Mouse (Mus musculus): ENCODE results near the gene Dok3. TPM values are rescaled to one million over a fixed set of nuclear protein-coding genes. Genes with fewer than 3 reads are reported as not detected.

Dok3 gene
- polyA plus RNA-seq, 1 experiment, result 248 TPM

DNA sequence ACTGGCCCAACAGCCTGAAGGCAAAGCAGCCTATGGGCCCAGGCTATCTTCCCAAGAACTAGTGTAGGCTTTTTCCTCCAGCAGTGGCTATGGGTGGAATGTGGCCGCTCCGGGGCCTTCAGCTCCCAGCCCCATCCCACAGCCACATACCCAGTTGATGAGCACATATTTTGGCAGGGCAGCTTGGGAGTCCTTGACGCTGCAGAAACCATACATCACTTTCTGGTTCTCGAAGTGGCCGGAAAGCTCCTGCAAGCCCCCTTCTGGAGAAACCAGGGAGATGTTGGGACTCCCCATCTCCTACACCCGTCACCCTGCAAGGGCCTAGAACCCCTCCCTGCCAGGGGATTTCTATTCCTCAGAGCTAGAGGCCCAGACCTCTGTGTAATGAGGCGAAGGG is 46.6 kb downstream of the Dok3 start:
- Histone ChIP-seq H3K4me3 (ENCODE audit: extremely low read depth, insufficient read depth, insufficient read length) (no peak overlapping the region), H3K27me3 (ENCODE audit: control insufficient read depth, insufficient read depth, low read length) (peaks cover 11% of the 10 kb centered on the region), H3K27ac (ENCODE audit: insufficient read depth, low read length) (peak overlapping the region; percentile 31; the same call in 1 of the 2 replicates), H3K36me3 (ENCODE audit: control insufficient read depth, insufficient read depth, low read length) (no peaks in the 10 kb centered on the region), H3K4me1 (ENCODE audit: control insufficient read depth, insufficient read depth, insufficient read length) (peaks cover 12% of the 10 kb centered on the region)
- DNase-seq (ENCODE audit: low read depth in 1 of 2, low spot score in 2 of 2), result no peak
- 82% methylated on average over 7 of the region's 7 CpGs for WGBS
- TF ChIP-seq CTCF (IDR thresholded peaks at IDR 0.05; ENCODE audit: extremely low read depth, insufficient read depth, insufficient read length, insufficient replicate concordance), result no peak
- no peak for TF ChIP-seq POLR2A (IDR thresholded peaks at IDR 0.05; ENCODE audit: low read depth, low read length)

DNA sequence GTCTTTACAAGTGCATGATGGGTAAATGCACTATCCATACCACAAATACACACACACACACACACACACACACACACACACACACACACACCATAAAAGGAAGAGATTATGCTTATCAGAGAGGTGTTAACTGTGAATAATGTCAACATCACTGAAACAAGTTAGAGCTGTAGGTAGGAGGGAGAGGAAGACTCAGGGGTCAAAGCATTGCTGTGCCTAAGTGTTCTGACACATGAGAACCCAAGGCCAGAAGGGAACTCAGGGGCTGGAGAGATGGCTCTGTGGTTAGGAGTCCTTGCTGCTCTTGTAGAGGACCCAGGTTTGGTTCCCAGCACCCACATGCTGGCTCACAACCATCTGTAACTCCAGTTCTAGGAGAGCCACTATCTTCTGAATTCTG is 49.2 kb downstream of the Dok3 start:
- no peak for DNase-seq (ENCODE audit: low read depth in 1 of 2, low spot score in 2 of 2)
- no peak overlapping the region for H3K4me3 ChIP-seq (ENCODE audit: extremely low read depth, insufficient read depth, insufficient read length)
- no peaks in the 10 kb centered on the region for H3K36me3 ChIP-seq (ENCODE audit: control insufficient read depth, insufficient read depth, low read length)
- H3K27ac ChIP-seq (ENCODE audit: insufficient read depth, low read length), result no peak overlapping the region
- no peaks in the 10 kb centered on the region for H3K27me3 ChIP-seq (ENCODE audit: control insufficient read depth, insufficient read depth, low read length)
- H3K4me1 ChIP-seq (ENCODE audit: control insufficient read depth, insufficient read depth, insufficient read length), result peaks cover 10% of the 10 kb centered on the region
- TF ChIP-seq CTCF (IDR thresholded peaks at IDR 0.05; ENCODE audit: extremely low read depth, insufficient read depth, insufficient read length, insufficient replicate concordance) (no peak), POLR2A (IDR thresholded peaks at IDR 0.05; ENCODE audit: low read depth, low read length) (no peak)

GRCm38 (mm10) chr13:55479008-55479407 is 50.1 kb downstream of the Dok3 start:
- no peaks in the 10 kb centered on the region for H3K36me3 ChIP-seq (ENCODE audit: control insufficient read depth, insufficient read depth, low read length)
- no peaks in the 10 kb centered on the region for H3K27me3 ChIP-seq (ENCODE audit: control insufficient read depth, insufficient read depth, low read length)
- DNase-seq (ENCODE audit: low read depth in 1 of 2, low spot score in 2 of 2), result peak; percentile 39 to 55
- no peak overlapping the region for H3K4me3 ChIP-seq (ENCODE audit: extremely low read depth, insufficient read depth, insufficient read length)
- no peak for TF ChIP-seq POLR2A (IDR thresholded peaks at IDR 0.05; ENCODE audit: low read depth, low read length)
- no peak for TF ChIP-seq CTCF (IDR thresholded peaks at IDR 0.05; ENCODE audit: extremely low read depth, insufficient read depth, insufficient read length, insufficient replicate concordance)
- WGBS, result 27% methylated on average over 7 of the region's 7 CpGs
- H3K27ac ChIP-seq (ENCODE audit: insufficient read depth, low read length), result no peak overlapping the region
- H3K4me1 ChIP-seq (ENCODE audit: control insufficient read depth, insufficient read depth, insufficient read length), result peaks cover 15% of the 10 kb centered on the region

GRCm38 (mm10) chr13:55478036-55478435 is 51.1 kb downstream of the Dok3 start:
- no peak overlapping the region for H3K4me3 ChIP-seq (ENCODE audit: extremely low read depth, insufficient read depth, insufficient read length)
- H3K36me3 ChIP-seq (ENCODE audit: control insufficient read depth, insufficient read depth, low read length), result no peaks in the 10 kb centered on the region
- TF ChIP-seq CTCF (IDR thresholded peaks at IDR 0.05; ENCODE audit: extremely low read depth, insufficient read depth, insufficient read length, insufficient replicate concordance) (peak; percentile 37; the same call in 1 of the 2 replicates), POLR2A (IDR thresholded peaks at IDR 0.05; ENCODE audit: low read depth, low read length) (no peak)
- H3K27me3 ChIP-seq (ENCODE audit: control insufficient read depth, insufficient read depth, low read length), result no peaks in the 10 kb centered on the region
- H3K4me1 ChIP-seq (ENCODE audit: control insufficient read depth, insufficient read depth, insufficient read length), result peaks cover 15% of the 10 kb centered on the region
- 59% methylated on average over 5 of the region's 5 CpGs for WGBS
- DNase-seq (ENCODE audit: low read depth in 1 of 2, low spot score in 2 of 2), result no peak
- H3K27ac ChIP-seq (ENCODE audit: insufficient read depth, low read length), result no peak overlapping the region

DNA sequence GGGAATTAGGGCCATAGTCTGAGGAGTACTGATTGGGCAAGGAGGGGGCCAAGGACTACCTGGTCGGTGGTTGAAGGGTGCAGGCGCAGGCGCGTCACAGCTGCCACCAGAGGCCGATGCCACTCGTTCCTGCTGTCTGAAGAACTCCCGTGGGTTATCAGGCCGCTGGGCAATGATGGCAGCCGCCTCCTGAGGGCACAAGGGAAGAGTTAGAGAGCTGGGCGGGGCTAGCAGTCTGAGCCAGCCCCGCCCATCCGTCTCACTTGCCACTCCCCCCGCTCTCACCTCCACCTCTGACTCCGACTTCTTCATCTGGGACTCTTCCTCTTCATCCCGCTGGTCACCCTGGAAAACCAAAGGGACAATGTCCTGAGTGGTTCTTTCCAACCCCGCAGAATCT is 51.6 kb downstream of the Dok3 start:
- no peak for DNase-seq (ENCODE audit: low read depth in 1 of 2, low spot score in 2 of 2)
- Histone ChIP-seq H3K4me3 (ENCODE audit: extremely low read depth, insufficient read depth, insufficient read length) (no peak overlapping the region), H3K4me1 (ENCODE audit: control insufficient read depth, insufficient read depth, insufficient read length) (peaks cover 18% of the 10 kb centered on the region), H3K27me3 (ENCODE audit: control insufficient read depth, insufficient read depth, low read length) (no peaks in the 10 kb centered on the region), H3K36me3 (ENCODE audit: control insufficient read depth, insufficient read depth, low read length) (no peaks in the 10 kb centered on the region), H3K27ac (ENCODE audit: insufficient read depth, low read length) (no peak overlapping the region)
- TF ChIP-seq POLR2A (IDR thresholded peaks at IDR 0.05; ENCODE audit: low read depth, low read length) (no peak), CTCF (IDR thresholded peaks at IDR 0.05; ENCODE audit: extremely low read depth, insufficient read depth, insufficient read length, insufficient replicate concordance) (no peak)
- WGBS, result 72% methylated on average over 16 of the region's 16 CpGs

- H3K27me3 ChIP-seq (ENCODE audit: control insufficient read depth, insufficient read depth, low read length), result no peaks in the 10 kb centered on the region; the same call in 1 of the 2 replicates
- no peak for DNase-seq (ENCODE audit: low read depth in 1 of 2, low spot score in 2 of 2)
- WGBS, result 86% methylated on average over 8 of the region's 8 CpGs
- H3K4me3 ChIP-seq (ENCODE audit: extremely low read depth, insufficient read depth, insufficient read length), result no peak overlapping the region
- H3K27ac ChIP-seq (ENCODE audit: insufficient read depth, low read length), result no peak overlapping the region
- no peaks in the 10 kb centered on the region for H3K36me3 ChIP-seq (ENCODE audit: control insufficient read depth, insufficient read depth, low read length)
- H3K4me1 ChIP-seq (ENCODE audit: control insufficient read depth, insufficient read depth, insufficient read length), result peaks cover 26% of the 10 kb centered on the region
- TF ChIP-seq POLR2A (IDR thresholded peaks at IDR 0.05; ENCODE audit: low read depth, low read length), result no peak
These were observed 52.8 kb downstream of the Dok3 start for GRCm38 (mm10) chr13:55476256-55476655.

DNA sequence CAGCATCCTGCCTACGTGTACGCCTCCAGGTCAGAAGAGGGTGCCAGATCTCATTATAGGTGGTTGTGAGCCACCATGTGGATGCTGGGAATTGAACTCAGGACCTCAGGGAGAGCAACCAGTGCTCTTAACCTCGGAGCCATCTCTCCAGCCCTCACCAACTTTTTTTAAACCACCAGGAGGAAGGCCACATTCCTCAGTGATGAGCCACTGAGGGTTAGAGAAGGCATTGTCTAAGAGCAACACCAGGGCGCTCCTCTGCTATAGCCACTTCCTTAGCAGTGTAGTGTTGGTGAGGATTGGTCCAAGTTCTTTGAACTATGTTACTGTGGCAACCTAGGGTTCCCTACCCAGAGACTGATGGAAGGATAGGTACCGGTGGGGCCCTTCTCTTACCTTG is 53.3 kb downstream of the Dok3 start:
- no peak for DNase-seq (ENCODE audit: low read depth in 1 of 2, low spot score in 2 of 2)
- H3K4me3 ChIP-seq (ENCODE audit: extremely low read depth, insufficient read depth, insufficient read length), result no peak overlapping the region
- no peaks in the 10 kb centered on the region for H3K36me3 ChIP-seq (ENCODE audit: control insufficient read depth, insufficient read depth, low read length)
- 89% methylated on average over 5 of the region's 5 CpGs for WGBS
- peaks cover 31% of the 10 kb centered on the region for H3K4me1 ChIP-seq (ENCODE audit: control insufficient read depth, insufficient read depth, insufficient read length)
- H3K27ac ChIP-seq (ENCODE audit: insufficient read depth, low read length), result no peak overlapping the region
- no peak for TF ChIP-seq POLR2A (IDR thresholded peaks at IDR 0.05; ENCODE audit: low read depth, low read length)
- no peak for TF ChIP-seq CTCF (IDR thresholded peaks at IDR 0.05; ENCODE audit: extremely low read depth, insufficient read depth, insufficient read length, insufficient replicate concordance)
- H3K27me3 ChIP-seq (ENCODE audit: control insufficient read depth, insufficient read depth, low read length), result no peaks in the 10 kb centered on the region; the same call in 1 of the 2 replicates
